20 mouse cellular contexts compared by ENCODE assay signal in the genomic region with DNA sequence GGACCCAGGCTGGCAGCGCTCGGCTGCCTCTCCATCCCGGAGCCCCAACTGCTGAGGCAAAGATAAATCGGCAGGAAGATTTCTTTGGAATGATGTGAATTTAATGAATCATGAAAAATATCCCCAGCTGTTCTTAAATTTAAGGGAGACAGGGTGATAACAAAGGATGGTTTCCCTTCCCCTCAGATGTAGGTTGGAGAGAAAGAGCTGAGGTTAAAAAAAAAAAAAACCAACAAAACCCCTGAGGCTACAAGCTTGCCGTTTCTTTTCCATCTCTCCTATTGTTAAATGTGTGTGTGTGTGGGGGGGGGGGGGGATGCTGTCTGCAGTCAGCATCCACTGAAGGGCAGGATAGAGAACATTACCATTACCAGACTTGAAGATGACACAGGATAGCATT.
DNase-seq lines count a peak whose midpoint lies in the region; ATAC-seq lines count a peak whose summit lies in the region.
"Had no signal": no experiment of that assay in that cellular context is flagged by ENCODE, and none has a peak within 500 bp of the region (broad histone marks: within the 10 kb centered on the region; RNA-seq: fewer than 3 reads in every experiment).

No protein-coding gene starts in this region.

- H3K9me3 ChIP-seq in heart, embryonic 10.5 days: no peaks in the 10 kb centered on the region
- H3K9me3 ChIP-seq in heart, embryonic 12.5 days (replicated peaks): no peaks in the 10 kb centered on the region
- no peaks in the 10 kb centered on the region for H3K9me3 ChIP-seq in midbrain, embryonic 14.5 days (ENCODE audit: control insufficient read depth, low read length)
- no peaks in the 10 kb centered on the region for H3K9me3 ChIP-seq in midbrain, embryonic 11.5 days (ENCODE audit: control insufficient read depth, low read length)
- H3K9me3 ChIP-seq: embryonic facial prominence, embryonic 12.5 days; forebrain, embryonic 15.5 days; hindbrain, embryonic 12.5 days had no signal

- 0 out of 2 replicates have a peak overlapping the region, but pooled peaks have one; percentile 47 for H3K27ac ChIP-seq in heart, embryonic 10.5 days
- no peak overlapping the region for H3K27ac ChIP-seq in heart, embryonic 12.5 days (ENCODE audit: poor library complexity, severe bottlenecking)
- no peak overlapping the region for H3K27ac ChIP-seq in midbrain, embryonic 14.5 days (replicated peaks; ENCODE audit: low read depth, low read length)
- no peak overlapping the region for H3K27ac ChIP-seq in midbrain, embryonic 11.5 days (ENCODE audit: low read depth, low read length)
- H3K27ac ChIP-seq: embryonic facial prominence, embryonic 12.5 days; forebrain, embryonic 15.5 days; hindbrain, embryonic 12.5 days had no signal

- ATAC-seq in heart, embryonic 12.5 days (ENCODE audit: insufficient number of reproducible peaks, low FRiP score): no peak
- ATAC-seq in midbrain, embryonic 14.5 days (ENCODE audit: low FRiP score, low TSS enrichment): no peak
- ATAC-seq in midbrain, embryonic 11.5 days (ENCODE audit: low FRiP score): no peak
- ATAC-seq: CD4-positive, CD25-positive, alpha-beta regulatory T cell, adult 4 months; forebrain, embryonic 15.5 days had no signal

- H3K4me2 ChIP-seq in heart, embryonic 12.5 days: no peak overlapping the region
- H3K4me2 ChIP-seq in midbrain, embryonic 14.5 days (ENCODE audit: low read length): 0 out of 2 replicates have a peak overlapping the region, but pooled peaks have one; percentile 9
- H3K4me2 ChIP-seq in midbrain, embryonic 11.5 days: no peak overlapping the region
- H3K4me2 ChIP-seq: embryonic facial prominence, embryonic 12.5 days; forebrain, embryonic 15.5 days; heart, embryonic 11.5 days; hindbrain, embryonic 12.5 days had no signal

- WGBS in heart, embryonic 10.5 days: 58% methylated on average over 5 of the region's 5 CpGs
- WGBS in heart, embryonic 12.5 days: 47% methylated on average over 5 of the region's 5 CpGs
- WGBS in midbrain, embryonic 14.5 days: 19% methylated on average over 5 of the region's 5 CpGs
- 44% methylated on average over 5 of the region's 5 CpGs for WGBS in midbrain, embryonic 11.5 days

- H3K4me3 ChIP-seq in heart, embryonic 10.5 days: no peak overlapping the region
- H3K4me3 ChIP-seq in heart, embryonic 12.5 days: no peak overlapping the region
- no peak overlapping the region for H3K4me3 ChIP-seq in midbrain, embryonic 14.5 days (replicated peaks; ENCODE audit: low read depth, low read length)
- no peak overlapping the region for H3K4me3 ChIP-seq in midbrain, embryonic 11.5 days (ENCODE audit: low read depth, low read length)
- H3K4me3 ChIP-seq: embryonic facial prominence, embryonic 12.5 days; forebrain, embryonic 15.5 days; hindbrain, embryonic 12.5 days had no signal

- no peaks in the 10 kb centered on the region for H3K36me3 ChIP-seq in heart, embryonic 10.5 days
- H3K36me3 ChIP-seq in heart, embryonic 12.5 days: no peaks in the 10 kb centered on the region
- H3K36me3 ChIP-seq in midbrain, embryonic 14.5 days (ENCODE audit: control insufficient read depth, insufficient read depth, low read length): no peaks in the 10 kb centered on the region
- H3K36me3 ChIP-seq in midbrain, embryonic 11.5 days (ENCODE audit: control insufficient read depth, insufficient read depth, low read length): no peaks in the 10 kb centered on the region
- H3K36me3 ChIP-seq: embryonic facial prominence, embryonic 12.5 days; forebrain, embryonic 15.5 days; G1E; hindbrain, embryonic 12.5 days had no signal

- no peak for DNase-seq in heart, embryonic 10.5 days (ENCODE audit: low spot score)
- peak; percentile 50 for DNase-seq in midbrain, embryonic 14.5 days
- DNase-seq in midbrain, embryonic 11.5 days (ENCODE audit: low spot score, missing footprints): no peak
- DNase-seq in Muller cell, postnatal 12 days (ENCODE audit: inconsistent ontology term): peak; percentile 52
- DNase-seq in retina, postnatal 1 day: peak; percentile 53
- no peak for DNase-seq in frontal cortex, postnatal 25 days (ENCODE audit: low spot score in 2 of 2)
- DNase-seq: adrenal gland, postnatal 10 days; B cell, adult 2 months; cerebellum, adult 11-12 months; cerebellum, adult 9-10 months; cerebellum, postnatal 25 days; gastrocnemius, postnatal 10 days; heart, adult 18-20 months had no signal

- H3K9ac ChIP-seq in heart, embryonic 12.5 days: no peak overlapping the region
- no peak overlapping the region for H3K9ac ChIP-seq in midbrain, embryonic 14.5 days (replicated peaks; ENCODE audit: low read length)
- no peak overlapping the region for H3K9ac ChIP-seq in midbrain, embryonic 11.5 days (ENCODE audit: low read length)
- H3K9ac ChIP-seq: embryonic facial prominence, embryonic 12.5 days; forebrain, embryonic 15.5 days; hindbrain, embryonic 12.5 days had no signal

- H3K27me3 ChIP-seq in heart, embryonic 10.5 days (ENCODE audit: insufficient read depth, poor library complexity, severe bottlenecking): no peaks in the 10 kb centered on the region
- no peaks in the 10 kb centered on the region for H3K27me3 ChIP-seq in heart, embryonic 12.5 days (replicated peaks)
- no peaks in the 10 kb centered on the region for H3K27me3 ChIP-seq in midbrain, embryonic 14.5 days (ENCODE audit: control insufficient read depth, insufficient read depth, low read length)
- H3K27me3 ChIP-seq in midbrain, embryonic 11.5 days (ENCODE audit: control insufficient read depth, insufficient read depth, low read length): no peaks in the 10 kb centered on the region
- H3K27me3 ChIP-seq: embryonic facial prominence, embryonic 12.5 days; forebrain, embryonic 15.5 days; hindbrain, embryonic 12.5 days had no signal

- H3K4me1 ChIP-seq in heart, embryonic 10.5 days: peaks cover 33% of the 10 kb centered on the region
- peaks cover 17% of the 10 kb centered on the region for H3K4me1 ChIP-seq in heart, embryonic 12.5 days (replicated peaks)
- H3K4me1 ChIP-seq in midbrain, embryonic 14.5 days (ENCODE audit: control insufficient read depth, insufficient read depth, low read length): no peaks in the 10 kb centered on the region
- no peaks in the 10 kb centered on the region for H3K4me1 ChIP-seq in midbrain, embryonic 11.5 days (ENCODE audit: control insufficient read depth, insufficient read depth, low read length)

Comparison
In these comparisons a context has a peak if more than half of its experiments do, and no peak if none do; other contexts are left out.
1. DNase-seq: peak in midbrain, embryonic 14.5 days (single experiment), Muller cell, postnatal 12 days (single experiment) and retina, postnatal 1 day (single experiment); none in heart, embryonic 10.5 days (single experiment), midbrain, embryonic 11.5 days (single experiment) and frontal cortex, postnatal 25 days (0 of 2).